Mouse (Mus musculus) G1E (cell line): Measurements from ENCODE around the gene Pard3.

ENCODE experiments used
- CTCF ChIP-seq: IDR thresholded peaks from 2 replicates; pipeline ENCODE4 v1.5.1; 2012; ENCODE audit warnings: low read depth, low read length, inconsistent platforms, mixed read lengths
- GATA1 ChIP-seq: IDR thresholded peaks from 2 replicates; pipeline ENCODE4 v1.6.1; 2012; ENCODE audit warnings: borderline replicate concordance, low read length, inconsistent platforms, mixed read lengths
- TAL1 ChIP-seq: conservative IDR thresholded peaks from 2 replicates; pipeline ENCODE4 v1.6.1; 2012; ENCODE audit warnings: low read depth, low read length, inconsistent platforms, mixed read lengths

DNA sequence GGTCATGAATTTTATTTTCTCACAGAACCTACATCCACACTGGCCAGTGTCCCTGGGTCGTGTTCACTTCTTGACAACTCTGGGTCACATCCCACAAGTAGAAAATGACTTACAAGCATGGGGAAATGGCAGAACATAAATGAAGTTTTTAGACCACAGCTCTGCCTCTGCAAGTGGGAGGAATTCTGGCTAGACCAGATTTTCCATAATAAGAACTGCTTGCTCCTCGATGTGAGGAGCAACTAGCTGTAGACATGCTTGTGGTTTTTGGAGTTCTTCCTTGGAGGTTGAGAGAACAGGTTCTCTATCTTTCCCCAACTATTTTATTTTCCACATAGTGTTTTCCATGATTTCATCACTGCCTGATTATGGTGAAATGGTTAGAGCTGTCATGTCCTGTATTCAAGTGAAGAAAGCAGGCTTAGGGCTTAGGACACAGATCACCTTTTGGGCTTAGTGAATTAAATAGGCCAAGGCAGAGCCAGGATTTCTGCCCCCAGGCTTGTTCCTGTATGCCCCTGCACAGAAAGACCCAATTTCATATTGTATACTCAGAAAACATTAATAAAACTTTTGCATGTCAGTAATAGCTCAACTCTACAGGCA, 284.3 kb downstream of the Pard3 start:
- no peak for TF ChIP-seq CTCF
- TF ChIP-seq GATA1 = no peak
- TF ChIP-seq TAL1 = no peak
